Mouse (Mus musculus) cerebellum, postnatal 4 days (tissue): ENCODE measurements around the gene Ap5m1.
"Not testable (repeated sequence)": the region's sequence is repeated elsewhere in the genome, so short reads cannot be mapped to it uniquely, and the experiment has no call there.

Experiments used
- DNase-seq, 2 experiments: peaks; one replicate each; pipeline ENCODE4 v3.0.0; 2022; ENCODE audit warnings: low spot score in 2 of 2, mixed read lengths in 1 of 2

Ap5m1 gene

GRCm38 (mm10) chr14:49065529-49066273 lies at the start of gene Ap5m1:
Ap5m1 (plus strand) TSS chr14:49066097.
- peak in 1 of 2 experiments; percentile 23 for DNase-seq

GRCm38 (mm10) chr14:49019765-49020164 lies 46.1 kb upstream of the Ap5m1 start:
- no peak for DNase-seq

DNA sequence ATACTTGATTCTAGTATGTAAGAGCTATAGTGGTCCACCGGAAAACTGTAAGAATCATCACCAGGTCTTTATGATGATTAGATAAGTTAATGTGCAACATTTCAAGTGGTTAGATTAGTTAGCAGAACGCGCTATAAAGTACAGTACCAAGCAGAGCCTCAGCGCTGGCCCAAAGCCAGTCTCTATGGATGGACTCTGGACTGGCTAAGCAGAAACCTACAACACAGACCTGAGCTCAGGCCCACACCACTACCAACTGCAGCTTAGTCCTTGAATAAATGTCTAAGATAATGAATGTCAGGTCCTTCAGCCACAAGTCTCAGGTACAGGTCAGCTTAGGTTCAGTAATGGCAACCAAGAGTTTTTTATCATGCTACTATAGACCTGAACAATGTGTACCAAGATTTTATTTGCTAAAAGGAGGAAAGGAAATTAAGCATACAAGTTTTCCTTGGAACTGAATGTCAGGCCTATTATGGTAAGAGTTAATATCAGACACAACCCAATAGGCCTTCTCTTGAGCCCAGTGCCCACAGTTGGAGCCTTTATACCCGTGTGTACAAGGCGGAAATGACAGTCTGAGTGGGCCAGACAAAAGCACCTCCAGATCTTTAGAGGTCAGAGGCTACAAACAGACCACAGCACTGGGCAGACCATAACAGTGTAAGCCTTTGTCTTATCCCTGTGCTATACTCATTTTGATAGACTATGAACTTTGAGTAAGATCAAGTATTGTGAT lies 38.7 kb upstream of the Ap5m1 start:
- no peak for DNase-seq

- no peak for DNase-seq
Measured at GRCm38 (mm10) chr14:49027779-49028368, 38.0 kb upstream of the Ap5m1 start.

GRCm38 (mm10) chr14:49028991-49029390 lies 36.9 kb upstream of the Ap5m1 start:
- DNase-seq, result no peak

- DNase-seq, result no peak
Measured at GRCm38 (mm10) chr14:49045610-49046009, 20.3 kb upstream of the Ap5m1 start.

DNA sequence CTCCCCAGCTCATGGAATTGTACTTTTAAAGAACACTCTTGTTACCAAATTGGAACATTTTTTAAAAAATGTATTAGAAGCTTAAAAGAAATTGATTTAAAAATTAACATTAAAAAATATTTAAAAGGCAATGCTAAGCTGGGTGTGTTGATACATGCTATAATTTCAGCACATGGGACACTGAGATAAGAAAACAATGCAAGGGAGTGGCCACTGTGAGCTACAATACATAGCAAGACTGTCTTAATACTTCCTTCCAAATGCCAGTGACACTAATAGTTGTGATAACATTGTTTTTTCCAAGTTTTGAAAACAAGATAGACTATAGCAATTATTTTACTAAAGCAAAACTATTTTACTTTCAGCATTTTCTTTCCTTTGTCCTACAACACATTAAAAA lies 16.4 kb upstream of the Ap5m1 start:
- DNase-seq, result no peak

- DNase-seq, result no peak
Measured at GRCm38 (mm10) chr14:49063838-49064237, 2.1 kb upstream of the Ap5m1 start.

- DNase-seq, result peak; percentile 95 to 97
Measured at GRCm38 (mm10) chr14:49066274-49066823, 452 bp downstream of the Ap5m1 start, which contains the start of gene Exoc5. Exoc5 (minus strand) TSS chr14:49066653.

- DNase-seq, result no peak
Measured at GRCm38 (mm10) chr14:49072837-49073236, 6.9 kb downstream of the Ap5m1 start.

- DNase-seq, result no peak
Measured at GRCm38 (mm10) chr14:49073896-49074295, 8.0 kb downstream of the Ap5m1 start.

GRCm38 (mm10) chr14:49074361-49074760 lies 8.5 kb downstream of the Ap5m1 start:
- DNase-seq, result no peak

DNA sequence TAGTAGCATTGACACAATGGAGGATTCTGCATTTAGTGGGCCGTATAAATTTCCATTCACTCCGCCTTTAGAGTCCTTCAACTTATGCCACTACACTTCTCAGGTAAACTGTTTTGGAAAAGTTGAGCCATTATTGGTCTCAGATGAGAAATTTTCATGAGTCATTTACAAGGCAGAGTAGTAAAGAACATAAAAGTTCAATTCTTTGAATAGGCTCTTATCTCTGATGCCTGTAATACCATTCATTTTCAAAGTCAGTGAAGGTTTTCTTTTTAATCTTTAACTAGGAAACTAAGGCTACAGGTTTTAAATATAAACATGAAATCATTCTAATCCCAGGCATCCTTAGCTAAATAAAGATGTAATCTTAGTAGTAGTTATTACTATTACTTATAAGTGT lies 12.9 kb downstream of the Ap5m1 start:
- no peak for DNase-seq

DNA sequence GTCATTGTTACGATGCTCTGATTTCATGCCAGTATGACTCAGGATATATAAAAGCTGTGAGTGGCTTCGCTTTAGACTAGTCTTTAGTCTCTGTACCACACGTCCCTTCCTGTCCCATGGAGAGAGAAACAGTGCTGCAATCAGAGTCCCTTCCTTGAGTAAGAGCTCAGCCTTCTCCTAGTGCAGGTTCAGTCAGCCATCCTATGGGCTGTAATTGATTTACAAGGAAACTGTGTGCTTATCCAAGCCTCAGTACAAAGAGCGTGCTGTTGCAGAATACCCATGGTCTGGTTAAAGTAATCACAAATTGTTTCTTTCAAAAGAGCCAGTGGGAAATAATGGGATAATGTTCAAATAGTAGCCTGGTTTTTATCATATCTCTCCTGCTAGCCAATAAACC lies 20.6 kb downstream of the Ap5m1 start:
- no peak for DNase-seq

DNA sequence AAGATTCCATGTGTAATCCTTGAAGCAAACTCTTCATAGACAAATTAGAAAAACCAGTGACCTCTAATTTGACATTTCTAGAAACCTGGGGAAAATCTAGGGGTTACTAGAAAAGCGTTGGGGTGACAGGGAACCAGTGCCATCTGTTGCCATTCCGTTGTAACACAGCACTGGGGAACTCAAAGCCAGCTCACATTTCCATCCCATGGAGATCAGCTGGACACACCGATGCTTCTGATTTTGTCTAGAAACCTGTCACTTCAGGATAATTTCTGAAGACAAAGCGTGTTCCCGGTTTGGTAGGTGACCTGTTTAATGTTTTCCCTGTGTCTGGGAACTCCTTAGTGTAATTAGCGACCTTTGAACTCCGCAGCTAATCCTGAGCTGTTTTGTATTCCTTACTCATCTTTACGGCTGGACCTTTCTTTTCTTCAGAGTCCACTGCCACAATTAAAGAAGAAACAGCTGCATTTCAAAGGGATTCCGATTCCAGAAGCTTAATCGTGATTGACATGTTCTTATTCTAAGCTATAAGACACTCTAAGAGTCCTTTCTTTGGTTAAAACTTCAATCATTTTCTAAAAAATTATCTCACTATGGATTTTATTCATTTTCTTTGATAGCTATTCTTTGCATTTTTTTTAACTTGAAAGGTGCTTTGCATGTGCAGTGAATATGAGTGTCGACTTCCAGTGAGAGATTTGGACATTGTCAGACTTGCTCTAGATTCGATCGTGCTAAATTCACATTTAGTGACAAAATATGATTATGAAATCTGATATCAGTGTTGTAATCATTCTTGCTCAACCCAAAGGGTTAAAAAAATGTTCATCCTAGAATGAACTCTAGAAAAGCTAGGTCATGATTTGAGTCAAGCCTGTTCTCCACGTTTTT lies 22.5 kb downstream of the Ap5m1 start:
- no peak for DNase-seq

DNA sequence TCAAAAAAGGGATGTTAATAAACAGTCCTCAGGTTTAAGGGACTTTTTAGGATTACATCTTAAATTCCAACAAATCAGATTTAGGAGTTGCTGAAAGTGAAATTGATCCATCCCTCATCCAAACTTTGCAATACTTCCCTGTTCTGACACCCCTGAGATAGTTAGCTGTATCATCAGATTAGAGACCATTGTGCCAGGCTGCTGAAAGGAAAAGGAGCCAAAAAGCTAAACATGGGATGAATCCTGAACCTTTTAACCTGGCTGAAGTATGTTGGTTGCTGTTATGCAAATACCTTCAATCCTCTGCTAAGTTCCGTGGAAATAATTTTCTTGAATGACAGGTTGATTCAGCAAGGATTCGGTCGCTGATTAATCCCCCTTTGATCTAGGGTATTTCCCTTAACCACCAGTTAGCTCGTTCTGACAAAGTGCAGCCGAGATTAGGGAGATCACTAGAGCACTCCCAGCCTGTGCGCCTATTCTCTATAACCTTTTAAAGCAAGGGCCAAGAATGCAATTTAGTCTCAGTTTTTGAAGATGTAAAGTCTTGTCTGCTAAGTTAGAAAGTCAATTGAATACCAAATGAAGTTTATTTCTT lies 23.7 kb downstream of the Ap5m1 start:
- no peak for DNase-seq

DNA sequence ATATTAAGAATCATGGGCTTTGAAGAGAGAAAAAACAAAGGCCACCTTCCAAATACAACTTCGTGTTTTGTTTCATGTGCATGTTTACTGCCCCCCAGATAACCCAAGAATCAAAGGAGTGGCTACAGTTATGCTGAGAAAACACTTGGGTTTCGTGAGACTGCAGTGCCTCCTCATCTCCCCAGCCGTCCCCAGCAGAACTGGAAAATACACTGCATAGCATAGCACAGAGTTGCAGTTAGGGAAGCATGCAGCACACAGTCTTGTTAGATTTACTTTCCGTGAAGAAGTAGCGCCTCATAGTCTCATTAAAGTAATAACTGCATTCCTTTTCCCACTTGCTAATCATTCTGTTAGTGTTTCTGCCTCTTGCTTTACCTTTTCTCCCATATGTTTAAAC lies 24.2 kb downstream of the Ap5m1 start:
- DNase-seq, result no peak

GRCm38 (mm10) chr14:49091277-49091676 lies 25.4 kb downstream of the Ap5m1 start:
- DNase-seq, result no peak

DNA sequence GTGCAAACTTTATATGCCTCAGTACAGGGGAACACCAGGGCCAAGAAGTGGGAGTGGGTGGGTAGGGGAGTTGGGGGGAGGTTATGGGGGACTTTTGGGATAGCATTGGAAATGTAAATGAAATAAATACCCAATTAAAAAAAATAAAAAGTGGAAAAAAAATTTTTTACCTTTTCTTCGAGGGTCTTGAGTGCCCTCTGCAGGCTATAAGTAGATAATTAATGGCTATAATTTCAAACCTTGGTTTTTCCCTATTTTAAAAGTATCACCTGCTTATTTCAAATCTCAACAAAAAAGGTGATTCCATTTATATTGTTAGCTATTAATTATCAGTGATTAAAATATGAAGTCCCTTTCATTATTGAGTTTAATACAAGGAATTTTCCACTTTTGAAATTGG lies 25.9 kb downstream of the Ap5m1 start:
- DNase-seq, result not testable (repeated sequence)

GRCm38 (mm10) chr14:49118381-49118780 lies 52.5 kb downstream of the Ap5m1 start:
- peak; percentile 51 to 61 for DNase-seq

DNA sequence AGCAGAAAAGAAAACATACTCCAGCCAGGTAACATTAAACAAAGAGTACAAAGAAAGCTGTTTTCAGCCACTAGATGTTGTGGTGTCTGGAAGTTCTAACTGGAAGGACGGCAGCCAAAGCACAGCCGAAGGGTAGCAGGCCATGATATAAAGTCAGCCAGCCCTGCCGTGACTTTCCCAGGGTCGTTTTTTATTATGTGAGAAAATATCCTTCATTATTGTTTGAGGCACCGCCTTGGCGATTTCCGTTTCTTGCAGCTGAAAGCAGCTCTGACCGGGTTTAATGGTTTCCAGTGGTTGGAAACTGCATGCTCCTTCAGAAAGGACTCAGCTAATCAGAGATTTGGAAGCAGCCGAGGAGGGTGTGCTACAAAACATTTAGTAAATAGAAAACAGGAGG lies 55.8 kb downstream of the Ap5m1 start:
- DNase-seq, result no peak
